Mouse (Mus musculus) G1E (cell line): ENCODE measurements around the gene Nploc4.

Source experiments
- CTCF ChIP-seq: IDR thresholded peaks from 2 replicates; pipeline ENCODE4 v1.5.1; 2012; ENCODE audit warnings: low read depth, low read length, inconsistent platforms, mixed read lengths
- TAL1 ChIP-seq: conservative IDR thresholded peaks from 2 replicates; pipeline ENCODE4 v1.6.1; 2012; ENCODE audit warnings: low read depth, low read length, inconsistent platforms, mixed read lengths

GRCm38 (mm10) chr11:120483448-120483934 lies 46.0 kb upstream of the Nploc4 start:
- no peak for TF ChIP-seq CTCF
- TF ChIP-seq TAL1, result no peak
